Mouse (Mus musculus) right cerebral cortex, postnatal 25 days (tissue): Measurements from ENCODE around the gene Ikzf4.

Experiments
- DNase-seq: peaks from one replicate; pipeline ENCODE4 v3.0.0; 2022

Ikzf4 gene

GRCm38 (mm10) chr10:128645111-128646011 is at the start of gene Ikzf4:
Ikzf4 (minus strand) TSS chr10:128645991.
- peak; percentile 52 for DNase-seq

GRCm38 (mm10) chr10:128695411-128695991 is 49.7 kb upstream of the Ikzf4 start:
- no peak for DNase-seq

- no peak for DNase-seq
These were observed 28.7 kb upstream of the Ikzf4 start for GRCm38 (mm10) chr10:128674469-128675008.

GRCm38 (mm10) chr10:128673763-128674468 is 28.1 kb upstream of the Ikzf4 start, which contains the start of gene Suox:
Suox (minus strand) TSS chr10:128674073.
- DNase-seq: peak; percentile 82

GRCm38 (mm10) chr10:128671148-128671547 is 25.4 kb upstream of the Ikzf4 start:
- no peak for DNase-seq

GRCm38 (mm10) chr10:128668790-128669672 is 23.2 kb upstream of the Ikzf4 start:
- DNase-seq: peak; percentile 71

- DNase-seq: no peak
These were observed 20.0 kb upstream of the Ikzf4 start for GRCm38 (mm10) chr10:128665806-128666205.

- DNase-seq: no peak
These were observed 19.5 kb upstream of the Ikzf4 start for GRCm38 (mm10) chr10:128665307-128665706.

- no peak for DNase-seq
These were observed 19.0 kb upstream of the Ikzf4 start for GRCm38 (mm10) chr10:128664808-128665207.

GRCm38 (mm10) chr10:128663441-128664220 is 17.8 kb upstream of the Ikzf4 start:
- no peak for DNase-seq

- DNase-seq: no peak
These were observed 16.7 kb upstream of the Ikzf4 start for GRCm38 (mm10) chr10:128662465-128662864.

- DNase-seq: no peak
These were observed 13.7 kb upstream of the Ikzf4 start for GRCm38 (mm10) chr10:128659490-128659889.

- DNase-seq: no peak
These were observed 12.1 kb upstream of the Ikzf4 start for GRCm38 (mm10) chr10:128657844-128658243.

GRCm38 (mm10) chr10:128656731-128657130 is 10.9 kb upstream of the Ikzf4 start:
- no peak for DNase-seq

GRCm38 (mm10) chr10:128655254-128655653 is 9.5 kb upstream of the Ikzf4 start:
- DNase-seq: no peak

GRCm38 (mm10) chr10:128653866-128654265 is 8.1 kb upstream of the Ikzf4 start:
- no peak for DNase-seq

GRCm38 (mm10) chr10:128646139-128647089 is 623 bp upstream of the Ikzf4 start:
- DNase-seq: peak; percentile 42

- no peak for DNase-seq
These were observed 3.0 kb downstream of the Ikzf4 start for GRCm38 (mm10) chr10:128642749-128643148.

- no peak for DNase-seq
These were observed 3.9 kb downstream of the Ikzf4 start for GRCm38 (mm10) chr10:128641871-128642270.

- DNase-seq: no peak
These were observed 4.9 kb downstream of the Ikzf4 start for GRCm38 (mm10) chr10:128640891-128641290.
